In genomic region chr17:84568807-84569206, GRCm38 (mm10) we compare ENCODE assay signal across 17 mouse cellular contexts. TPM values are rescaled to one million over a fixed set of nuclear protein-coding genes. Genes with fewer than 3 reads are reported as not detected.
"Had no signal": no experiment of that assay in that cellular context is flagged by ENCODE, and none has a peak within 500 bp of the region (broad histone marks: within the 10 kb centered on the region; RNA-seq: fewer than 3 reads in every experiment).

No protein-coding gene starts in this region.

- H3K36me3 ChIP-seq: neural tube, embryonic 13.5 days; neural tube, embryonic 15.5 days had no signal

- DNase-seq: retina, postnatal 1 day; right cerebral cortex, adult 18-20 months; right cerebral cortex, postnatal 14 days; right cerebral cortex, postnatal 25 days; right cerebral cortex, postnatal 4 days; spleen, adult 18-20 months; thymus, adult 18-20 months; thymus, adult 2 months; thymus, postnatal 14 days; thymus, postnatal 25 days; thymus, postnatal 36 days; thymus, postnatal 4 days had no signal

- H3K9ac ChIP-seq: neural tube, embryonic 13.5 days; neural tube, embryonic 15.5 days; stomach, embryonic 15.5 days had no signal

- H3K9me3 ChIP-seq: neural tube, embryonic 13.5 days; neural tube, embryonic 15.5 days; stomach, embryonic 15.5 days had no signal

- H3K4me1 ChIP-seq: stomach, embryonic 15.5 days had no signal

- H3K27ac ChIP-seq: neural tube, embryonic 13.5 days; neural tube, embryonic 15.5 days; stomach, embryonic 15.5 days; stomach, postnatal 0 days had no signal

- H3K4me3 ChIP-seq: neural tube, embryonic 13.5 days; neural tube, embryonic 15.5 days; stomach, embryonic 15.5 days had no signal

- H3K27me3 ChIP-seq: neural tube, embryonic 13.5 days; neural tube, embryonic 15.5 days; stomach, embryonic 15.5 days had no signal

- H3K4me2 ChIP-seq: neural tube, embryonic 13.5 days; neural tube, embryonic 15.5 days; stomach, embryonic 15.5 days had no signal

RNA-seq across cellular contexts. Expression of gene Plekhh2, which starts 57.1 kb away (rescaled TPM):
- total RNA-seq: neutrophil, adult 5-6 weeks had no signal
